In genomic region chr7:26780998-26781766, GRCm38 (mm10) we compare ENCODE assay signal across 17 mouse cellular contexts. TPM values are rescaled to one million over a fixed set of nuclear protein-coding genes. Genes with fewer than 3 reads are reported as not detected.
DNase-seq lines count a peak whose midpoint lies in the region; ATAC-seq and TF ChIP-seq lines count a peak whose summit lies in the region.
"Had no signal": no experiment of that assay in that cellular context is flagged by ENCODE, and none has a peak within 500 bp of the region (broad histone marks: within the 10 kb centered on the region; RNA-seq: fewer than 3 reads in every experiment).

No protein-coding gene starts in this region.

- no peak for TF ChIP-seq CTCF in intestine, postnatal 0 days (IDR thresholded peaks at IDR 0.05; ENCODE audit: low read depth)
- TF ChIP-seq CTCF in stomach, postnatal 0 days (IDR thresholded peaks at IDR 0.05; ENCODE audit: low read depth): no peak

- DNase-seq in intestine, embryonic 14.5 days (ENCODE audit: low spot score): no peak
- no peak for DNase-seq in stomach, postnatal 0 days (ENCODE audit: low spot score)
- DNase-seq in thymus, postnatal 10 days (ENCODE audit: low spot score in 2 of 2): no peak
- no peak for DNase-seq in right cerebral cortex, adult 18-20 months
- DNase-seq: cerebellum, adult 11-12 months; heart, postnatal 36 days; lung, postnatal 4 days; thymus, adult 2 months had no signal

- H3K4me2 ChIP-seq in intestine, embryonic 14.5 days (ENCODE audit: low read length): no peak overlapping the region
- no peak overlapping the region for H3K4me2 ChIP-seq in intestine, postnatal 0 days (replicated peaks; ENCODE audit: low read depth)
- no peak overlapping the region for H3K4me2 ChIP-seq in hindbrain, embryonic 12.5 days (replicated peaks)
- H3K4me2 ChIP-seq in midbrain, embryonic 13.5 days (replicated peaks): peak overlapping the region; percentile 44
- no peak overlapping the region for H3K4me2 ChIP-seq in stomach, postnatal 0 days (replicated peaks; ENCODE audit: low read depth)

- H3K4me1 ChIP-seq in intestine, embryonic 14.5 days (replicated peaks; ENCODE audit: control insufficient read depth, insufficient read depth, low read length): no peaks in the 10 kb centered on the region
- H3K4me1 ChIP-seq in intestine, postnatal 0 days (replicated peaks; ENCODE audit: control insufficient read depth, insufficient read depth, low read length): no peaks in the 10 kb centered on the region
- no peaks in the 10 kb centered on the region for H3K4me1 ChIP-seq in hindbrain, embryonic 12.5 days
- H3K4me1 ChIP-seq in midbrain, embryonic 13.5 days (replicated peaks): peaks cover 10% of the 10 kb centered on the region; the same call in 1 of the 2 replicates
- no peaks in the 10 kb centered on the region for H3K4me1 ChIP-seq in stomach, postnatal 0 days (replicated peaks; ENCODE audit: control insufficient read depth, insufficient read depth)

- 23% methylated on average over 8 of the region's 8 CpGs for WGBS in intestine, embryonic 14.5 days
- WGBS in intestine, postnatal 0 days: 22% methylated on average over 8 of the region's 8 CpGs
- WGBS in hindbrain, embryonic 12.5 days: 13% methylated on average over 8 of the region's 8 CpGs
- WGBS in midbrain, embryonic 13.5 days: 8% methylated on average over 8 of the region's 8 CpGs
- 16% methylated on average over 8 of the region's 8 CpGs for WGBS in stomach, postnatal 0 days

- no peak for TF ChIP-seq EP300 in stomach, postnatal 0 days (optimal IDR thresholded peaks at IDR 0.05)

- H3K9me3 ChIP-seq in intestine, embryonic 14.5 days (ENCODE audit: control insufficient read depth, low read length): no peaks in the 10 kb centered on the region
- no peaks in the 10 kb centered on the region for H3K9me3 ChIP-seq in intestine, postnatal 0 days (ENCODE audit: control insufficient read depth)
- H3K9me3 ChIP-seq in hindbrain, embryonic 12.5 days (replicated peaks): no peaks in the 10 kb centered on the region; the same call in 1 of the 2 replicates
- H3K9me3 ChIP-seq in midbrain, embryonic 13.5 days: no peaks in the 10 kb centered on the region
- no peaks in the 10 kb centered on the region for H3K9me3 ChIP-seq in stomach, postnatal 0 days (ENCODE audit: control insufficient read depth, low read length)
- H3K9me3 ChIP-seq: G1E had no signal

- H3K27me3 ChIP-seq in intestine, embryonic 14.5 days (replicated peaks; ENCODE audit: control insufficient read depth, insufficient read depth, low read length): no peaks in the 10 kb centered on the region
- no peaks in the 10 kb centered on the region for H3K27me3 ChIP-seq in intestine, postnatal 0 days (replicated peaks; ENCODE audit: control insufficient read depth, insufficient read depth, low read length)
- H3K27me3 ChIP-seq in hindbrain, embryonic 12.5 days: no peaks in the 10 kb centered on the region
- H3K27me3 ChIP-seq in midbrain, embryonic 13.5 days: no peaks in the 10 kb centered on the region
- H3K27me3 ChIP-seq in stomach, postnatal 0 days (ENCODE audit: control insufficient read depth, insufficient read depth, low read length): no peaks in the 10 kb centered on the region

- no peak overlapping the region for H3K4me3 ChIP-seq in intestine, embryonic 14.5 days (ENCODE audit: low read depth, low read length)
- no peak overlapping the region for H3K4me3 ChIP-seq in intestine, postnatal 0 days (ENCODE audit: low read depth, low read length)
- no peak overlapping the region for H3K4me3 ChIP-seq in hindbrain, embryonic 12.5 days
- H3K4me3 ChIP-seq in midbrain, embryonic 13.5 days (replicated peaks): no peak overlapping the region
- H3K4me3 ChIP-seq in stomach, postnatal 0 days (ENCODE audit: low read depth, low read length): no peak overlapping the region

- no peak overlapping the region for H3K27ac ChIP-seq in intestine, embryonic 14.5 days (ENCODE audit: low read depth)
- no peak overlapping the region for H3K27ac ChIP-seq in intestine, postnatal 0 days (ENCODE audit: low read depth, low read length)
- H3K27ac ChIP-seq in hindbrain, embryonic 12.5 days: no peak overlapping the region
- 0 out of 2 replicates have a peak overlapping the region, but pooled peaks have one; percentile 5 for H3K27ac ChIP-seq in midbrain, embryonic 13.5 days
- no peak overlapping the region for H3K27ac ChIP-seq in stomach, postnatal 0 days (replicated peaks)

- peak; percentile 13; the same call in 1 of the 2 replicates for ATAC-seq in intestine, embryonic 14.5 days (replicated peaks; ENCODE audit: low FRiP score, low TSS enrichment, low read depth)
- ATAC-seq in intestine, postnatal 0 days: no peak
- ATAC-seq in hindbrain, embryonic 12.5 days (ENCODE audit: low FRiP score): peak; percentile 21; the same call in 1 of the 2 replicates
- ATAC-seq in midbrain, embryonic 13.5 days: peak; percentile 31; the same call in 1 of the 2 replicates
- peak; percentile 7 for ATAC-seq in stomach, postnatal 0 days (ENCODE audit: low FRiP score, low TSS enrichment)
- ATAC-seq in monocyte, adult 5-6 weeks (replicated peaks; ENCODE audit: insufficient number of reproducible peaks, low FRiP score, low TSS enrichment, poor library complexity, severe bottlenecking): no peak

- H3K9ac ChIP-seq in intestine, embryonic 14.5 days (ENCODE audit: low read length): no peak overlapping the region
- no peak overlapping the region for H3K9ac ChIP-seq in intestine, postnatal 0 days (ENCODE audit: low read depth, low read length)
- H3K9ac ChIP-seq in hindbrain, embryonic 12.5 days: no peak overlapping the region
- no peak overlapping the region for H3K9ac ChIP-seq in midbrain, embryonic 13.5 days (replicated peaks)
- H3K9ac ChIP-seq in stomach, postnatal 0 days (ENCODE audit: low read length): no peak overlapping the region
- H3K9ac ChIP-seq: liver, postnatal 0 days had no signal

- H3K36me3 ChIP-seq in intestine, embryonic 14.5 days (ENCODE audit: control insufficient read depth, insufficient read depth, low read length): no peaks in the 10 kb centered on the region
- H3K36me3 ChIP-seq in intestine, postnatal 0 days (ENCODE audit: control insufficient read depth, insufficient read depth): no peaks in the 10 kb centered on the region
- H3K36me3 ChIP-seq in hindbrain, embryonic 12.5 days: no peaks in the 10 kb centered on the region
- no peaks in the 10 kb centered on the region for H3K36me3 ChIP-seq in midbrain, embryonic 13.5 days
- no peaks in the 10 kb centered on the region for H3K36me3 ChIP-seq in stomach, postnatal 0 days (ENCODE audit: control insufficient read depth, insufficient read depth, low read length)
- H3K36me3 ChIP-seq: G1E had no signal

RNA-seq across cellular contexts. Expression of gene Cyp2b19, which starts 24.2 kb away (rescaled TPM):
- not detected in 2 replicates for polyA plus RNA-seq in intestine, embryonic 14.5 days (2014; fragmentation: Nextera tagmentation; extraction: Ambion mirVana)
- not detected in 2 replicates for polyA plus RNA-seq in intestine, postnatal 0 days (2015; fragmentation: Nextera tagmentation; extraction: Ambion mirVana)
- polyA plus RNA-seq in hindbrain, embryonic 12.5 days (2016; fragmentation: Nextera tagmentation; extraction: Ambion mirVana): 0.10 and 0.18 TPM in 2 replicates
- polyA plus RNA-seq in midbrain, embryonic 13.5 days (2015; fragmentation: Nextera tagmentation; extraction: Ambion mirVana): 0.27 and 0.38 TPM in 2 replicates
- polyA plus RNA-seq in stomach, postnatal 0 days (2015; fragmentation: Nextera tagmentation; extraction: Ambion mirVana): 0.08 and 0.21 TPM in 2 replicates
- total RNA-seq in monocyte, adult 5-6 weeks (2017): not detected in 3 replicates
- total RNA-seq: heart, postnatal 36 days had no signal
- polyA plus RNA-seq: G1E; gonadal fat pad, adult 2 months; kidney, embryonic 16.5 days; limb, embryonic 11.5 days; liver, postnatal 0 days had no signal

RNA-seq across cellular contexts. Expression of gene Cyp2g1, which starts 27.5 kb away (rescaled TPM):
- polyA plus RNA-seq in intestine, embryonic 14.5 days (2014; fragmentation: Nextera tagmentation; extraction: Ambion mirVana): not detected in 2 replicates
- polyA plus RNA-seq in intestine, postnatal 0 days (2015; fragmentation: Nextera tagmentation; extraction: Ambion mirVana): not detected in 2 replicates
- not detected in 2 replicates for polyA plus RNA-seq in hindbrain, embryonic 12.5 days (2016; fragmentation: Nextera tagmentation; extraction: Ambion mirVana)
- polyA plus RNA-seq in midbrain, embryonic 13.5 days (2015; fragmentation: Nextera tagmentation; extraction: Ambion mirVana): not detected in 2 replicates
- not detected in 2 replicates for polyA plus RNA-seq in stomach, postnatal 0 days (2015; fragmentation: Nextera tagmentation; extraction: Ambion mirVana)
- not detected in 3 replicates for total RNA-seq in monocyte, adult 5-6 weeks (2017)
- total RNA-seq: G1E; heart, postnatal 36 days had no signal
- polyA plus RNA-seq: G1E; gonadal fat pad, adult 2 months; kidney, embryonic 16.5 days; limb, embryonic 11.5 days had no signal

RNA-seq across cellular contexts. Expression of gene Cyp2a5, which starts 53.9 kb away (rescaled TPM):
- not detected in 2 replicates for polyA plus RNA-seq in intestine, embryonic 14.5 days (2014; fragmentation: Nextera tagmentation; extraction: Ambion mirVana)
- not detected in 2 replicates for polyA plus RNA-seq in intestine, postnatal 0 days (2015; fragmentation: Nextera tagmentation; extraction: Ambion mirVana)
- 0.46 TPM in 1 of 2 replicates, not detected in the other for polyA plus RNA-seq in hindbrain, embryonic 12.5 days (2016; fragmentation: Nextera tagmentation; extraction: Ambion mirVana)
- 0.36 and 0.37 TPM in 2 replicates for polyA plus RNA-seq in midbrain, embryonic 13.5 days (2015; fragmentation: Nextera tagmentation; extraction: Ambion mirVana)
- polyA plus RNA-seq in stomach, postnatal 0 days (2015; fragmentation: Nextera tagmentation; extraction: Ambion mirVana): 7.4 and 15.1 TPM in 2 replicates
- not detected in 3 replicates for total RNA-seq in monocyte, adult 5-6 weeks (2017)
- total RNA-seq: G1E; heart, postnatal 36 days had no signal
- polyA plus RNA-seq: G1E; kidney, embryonic 16.5 days; limb, embryonic 11.5 days had no signal

Comparison
In these comparisons a context has a peak if more than half of its experiments do, and no peak if none do; other contexts are left out.
1. ATAC-seq: peak in intestine, embryonic 14.5 days (single experiment), hindbrain, embryonic 12.5 days (single experiment), midbrain, embryonic 13.5 days (single experiment) and stomach, postnatal 0 days (single experiment); none in intestine, postnatal 0 days (single experiment) and monocyte, adult 5-6 weeks (single experiment).